Mouse (Mus musculus) left cerebral cortex, adult 11 months (tissue): ENCODE measurements around the gene Ccm2l.
A peak's percentile ranks its signal among the peaks of the same experiment; 100 is the strongest.

Experiments used
- DNase-seq: peaks from one replicate; pipeline ENCODE4 v3.0.0; 2022; ENCODE audit warnings: low spot score

Gene Ccm2l

GRCm38 (mm10) chr2:153052700-153053351, 12.9 kb upstream of the Ccm2l start:
- no peak for DNase-seq

DNA sequence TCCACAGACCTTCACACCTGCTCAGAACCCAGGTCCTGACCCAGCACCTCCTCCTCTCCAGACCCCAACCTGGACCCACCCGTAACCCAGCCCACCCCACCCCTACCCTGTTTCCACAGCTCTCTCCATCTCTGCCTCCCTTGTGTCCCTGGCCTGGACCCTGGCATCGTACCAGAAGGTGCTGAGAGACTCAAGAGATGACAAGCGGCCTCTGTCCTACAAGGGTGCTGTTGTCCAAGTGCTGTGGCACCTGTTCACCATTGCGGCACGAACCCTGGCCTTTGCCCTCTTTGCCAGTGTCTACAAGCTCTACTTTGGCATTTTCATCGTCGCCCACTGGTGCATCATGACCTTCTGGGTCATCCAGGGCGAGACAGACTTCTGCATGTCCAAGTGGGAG, 11.9 kb upstream of the Ccm2l start:
- DNase-seq: no peak

GRCm38 (mm10) chr2:153055270-153055920, 10.4 kb upstream of the Ccm2l start:
- DNase-seq: no peak

DNA sequence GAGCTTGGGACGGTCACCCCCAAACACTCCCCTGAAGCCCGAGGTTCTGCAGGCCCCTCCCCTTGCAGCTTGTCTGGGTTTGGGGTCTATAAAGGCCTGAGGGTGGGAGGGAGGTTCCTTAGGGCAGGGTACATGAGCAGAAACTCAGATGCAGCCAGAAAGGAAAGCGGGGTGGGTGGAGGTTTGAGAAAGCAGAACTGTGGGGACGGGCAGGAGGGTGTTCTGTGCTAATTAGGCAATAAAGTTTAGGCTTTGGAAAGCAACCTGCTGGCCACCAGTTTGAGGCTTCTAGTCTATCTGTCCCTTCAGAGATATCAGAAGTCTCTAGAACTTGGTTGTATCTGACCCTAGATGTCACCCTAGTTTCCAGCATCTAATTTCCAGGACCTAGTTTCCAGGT, 7.4 kb upstream of the Ccm2l start:
- no peak for DNase-seq

DNA sequence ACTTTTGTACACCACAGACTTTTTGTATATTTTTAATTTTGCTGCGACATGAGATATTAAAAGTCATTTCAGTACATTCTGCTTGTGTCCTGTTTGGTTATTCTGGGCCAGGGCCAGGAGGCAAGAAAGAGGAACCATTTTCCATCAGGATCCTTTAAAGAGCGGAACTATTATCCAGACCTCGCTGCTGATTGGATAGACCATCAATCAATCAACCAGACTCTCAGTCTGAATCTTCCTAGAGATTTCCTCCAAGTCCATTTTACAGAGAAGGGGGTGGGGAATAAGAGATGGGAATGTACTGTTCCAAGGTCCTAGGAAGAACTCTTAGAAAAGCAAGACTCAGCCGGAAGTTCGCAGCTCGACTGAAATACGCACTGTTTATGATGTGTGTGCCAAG, 5.5 kb upstream of the Ccm2l start:
- DNase-seq: no peak

- no peak for DNase-seq
Measured at GRCm38 (mm10) chr2:153063394-153063793, 2.4 kb upstream of the Ccm2l start.

GRCm38 (mm10) chr2:153064190-153064970, 1.4 kb upstream of the Ccm2l start:
- DNase-seq: no peak

GRCm38 (mm10) chr2:153066991-153067390, 1.2 kb downstream of the Ccm2l start:
- DNase-seq: no peak

DNA sequence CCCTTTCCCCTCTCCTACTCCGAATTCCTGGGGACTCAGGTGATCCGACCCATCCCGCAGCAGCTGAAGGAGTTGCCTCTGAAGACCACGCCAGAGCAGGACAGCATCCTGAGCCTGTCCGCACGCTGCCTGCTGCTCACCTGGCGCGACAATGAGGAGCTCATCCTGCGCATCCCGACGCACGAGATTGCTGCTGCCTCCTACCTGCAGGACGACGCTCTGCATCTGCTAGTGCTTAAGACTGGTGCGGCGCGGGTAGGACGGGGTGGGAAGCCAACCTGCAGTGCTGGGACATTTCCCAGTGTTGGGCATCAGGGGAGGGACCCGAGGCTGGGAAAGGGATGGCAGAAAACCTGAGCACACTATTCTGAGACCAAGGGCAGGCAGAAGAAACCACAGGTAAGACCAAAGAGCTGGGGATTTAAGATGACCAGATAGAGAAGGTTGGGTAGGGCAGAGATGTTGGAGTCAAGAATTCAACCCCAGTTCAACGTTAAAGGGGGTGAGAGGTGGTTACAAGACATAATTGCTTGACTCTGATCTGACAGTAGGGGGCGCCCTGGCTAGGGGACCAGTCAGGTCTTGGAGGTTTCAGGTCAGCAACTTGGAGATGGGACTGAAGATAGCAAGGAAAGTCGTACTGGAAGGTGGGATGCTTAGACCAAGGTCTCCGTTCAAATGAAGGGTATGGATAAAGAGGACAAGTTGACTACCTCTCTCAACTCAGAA, 5.2 kb downstream of the Ccm2l start:
- no peak for DNase-seq

DNA sequence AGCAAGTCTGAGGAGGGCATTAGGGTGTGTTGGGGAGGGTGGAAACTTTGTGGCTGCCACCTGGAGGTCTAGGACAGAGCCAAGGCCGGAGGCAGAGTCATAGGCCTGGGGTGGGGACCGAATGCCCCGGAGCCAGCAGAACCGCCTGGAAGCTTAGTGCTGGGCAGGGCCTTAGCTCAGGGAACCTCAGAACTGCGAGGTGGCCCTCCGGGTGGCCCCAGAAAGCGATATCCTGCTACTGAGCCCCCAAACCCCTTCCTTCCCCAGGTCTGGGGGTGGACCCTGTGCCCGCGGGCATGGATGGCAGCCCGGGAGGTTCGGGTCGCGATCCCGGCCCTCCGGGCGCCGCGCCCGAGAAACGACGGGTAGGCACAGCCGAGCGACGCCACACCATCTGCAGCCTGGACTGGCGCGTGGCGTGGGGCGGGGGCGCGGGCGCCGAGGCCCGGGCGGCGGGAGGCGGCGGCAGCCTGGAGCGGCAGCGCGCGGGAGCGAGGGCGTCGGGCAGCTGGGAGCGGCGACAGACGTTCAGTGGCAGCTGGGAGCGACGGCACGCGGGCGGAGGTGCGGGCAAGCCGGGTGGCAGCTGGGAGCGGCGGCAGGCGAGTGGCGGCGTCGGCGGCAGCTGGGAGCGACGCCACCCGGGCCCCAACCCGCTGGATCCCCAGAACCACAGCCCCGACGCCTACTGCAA, 5.9 kb downstream of the Ccm2l start:
- no peak for DNase-seq

DNA sequence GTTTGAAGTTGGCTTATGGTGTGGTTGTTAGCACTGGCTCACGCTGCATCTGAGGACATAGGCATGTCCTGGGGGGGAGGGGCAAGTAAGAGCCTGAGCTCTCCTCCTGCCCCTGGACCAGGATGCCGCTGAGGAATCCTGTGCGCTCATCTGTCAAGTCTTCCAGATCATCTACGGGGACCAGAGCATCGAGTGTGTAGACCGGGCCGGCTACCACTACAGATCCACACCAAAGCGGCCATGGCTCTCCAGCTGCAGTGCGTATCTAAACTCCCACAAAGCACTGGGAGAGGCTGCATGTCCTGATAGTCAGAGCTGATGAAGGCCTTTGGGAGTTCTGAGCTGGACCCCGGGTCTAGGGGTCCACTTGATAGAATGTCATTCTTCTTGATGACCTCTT, 8.9 kb downstream of the Ccm2l start:
- no peak for DNase-seq

GRCm38 (mm10) chr2:153075961-153076360, 10.2 kb downstream of the Ccm2l start:
- DNase-seq: no peak

- peak; percentile 65 for DNase-seq
Measured at GRCm38 (mm10) chr2:153080841-153081523, 15.2 kb downstream of the Ccm2l start.

DNA sequence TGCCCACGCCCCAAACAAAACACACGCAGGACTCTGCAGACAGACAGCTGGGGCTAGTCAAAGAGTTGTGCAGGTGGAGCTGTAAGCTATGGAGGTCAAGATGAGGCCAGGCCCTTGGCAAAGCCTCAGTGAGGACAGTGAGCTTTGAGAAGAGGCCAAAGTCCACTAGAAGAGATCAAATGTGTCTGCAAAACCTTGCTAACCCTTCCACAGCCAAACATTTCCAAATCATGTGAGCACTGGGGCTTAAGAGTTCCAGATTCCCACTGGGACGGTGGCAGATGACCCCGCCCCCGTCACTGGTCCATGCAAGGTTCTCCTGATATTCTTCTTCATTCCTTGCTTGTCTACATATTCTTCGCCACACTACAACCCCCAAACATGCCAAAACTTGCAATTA, 16.1 kb downstream of the Ccm2l start:
- no peak for DNase-seq

DNA sequence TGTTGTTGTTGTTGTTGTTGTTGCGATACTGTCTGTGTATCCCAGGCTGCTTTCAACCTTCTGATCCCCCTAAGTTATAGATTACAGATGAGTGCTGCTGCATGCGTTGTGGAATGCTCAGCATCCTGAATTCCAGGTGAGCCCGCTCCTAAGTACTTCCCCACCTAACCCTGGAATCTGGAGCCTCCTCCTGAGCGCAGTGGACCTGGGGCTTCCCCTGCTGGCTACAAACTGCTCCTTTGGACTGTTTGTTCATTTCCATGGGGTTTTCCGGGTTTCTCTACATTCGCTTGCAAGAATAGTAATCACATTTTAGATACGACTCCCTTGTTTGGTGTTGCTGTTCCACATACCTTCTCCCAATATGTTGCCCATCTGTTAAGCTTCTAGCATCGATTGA, 17.5 kb downstream of the Ccm2l start:
- DNase-seq: no peak

- no peak for DNase-seq
Measured at GRCm38 (mm10) chr2:153083824-153084223, 18.1 kb downstream of the Ccm2l start.

DNA sequence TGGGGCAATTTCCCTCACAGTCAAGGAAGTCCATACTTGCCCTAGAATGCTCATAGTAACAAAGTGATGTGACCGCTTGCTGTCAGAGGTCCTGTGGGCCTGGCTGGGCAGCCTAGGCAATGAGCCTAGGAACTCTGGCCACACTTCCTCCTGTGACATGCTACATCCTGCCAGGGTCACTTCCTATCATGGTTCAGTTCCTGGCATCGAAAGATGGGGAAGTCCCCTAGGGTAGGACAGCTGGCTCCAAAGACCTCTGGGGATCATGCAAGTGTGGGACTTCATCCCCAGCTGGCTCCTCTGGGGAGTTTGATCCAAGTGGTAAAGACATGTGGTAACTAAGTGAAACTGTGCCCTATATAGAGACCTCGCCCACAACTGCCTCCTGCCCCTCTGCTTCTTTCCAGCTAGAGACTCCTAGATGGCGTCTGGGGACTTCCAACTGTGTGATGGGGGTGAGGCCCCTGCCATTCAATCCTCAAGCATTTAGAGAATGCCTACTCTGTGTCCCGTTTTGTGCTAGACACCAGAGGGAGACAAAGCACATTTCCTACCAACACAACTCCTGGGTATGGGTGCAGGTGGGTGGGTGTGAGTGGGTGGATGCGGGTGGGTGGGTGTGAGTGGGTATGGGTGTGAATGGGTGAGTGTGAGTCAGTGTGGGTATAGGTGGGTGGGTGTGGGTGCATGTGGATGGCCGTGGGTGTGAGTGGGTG, 18.7 kb downstream of the Ccm2l start:
- no peak for DNase-seq

DNA sequence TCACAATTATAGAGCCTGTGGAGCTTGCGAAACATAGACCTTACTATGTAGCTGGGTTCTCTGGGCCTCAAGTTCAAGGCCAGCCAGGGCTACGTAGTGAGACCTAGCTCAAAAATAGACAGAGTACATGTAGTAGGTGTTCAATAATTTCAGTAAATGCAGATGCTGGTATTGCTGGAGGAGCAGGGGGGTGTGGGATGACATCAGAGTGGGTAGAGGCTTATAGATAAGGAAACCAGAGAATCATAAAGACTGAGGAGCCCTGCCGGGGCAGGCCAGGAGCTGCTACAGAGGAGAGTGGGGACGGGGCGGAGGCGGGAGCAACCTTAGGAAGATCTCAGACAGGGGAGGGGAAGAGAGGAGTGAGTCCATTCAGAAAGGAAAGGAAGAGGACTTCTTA, 19.8 kb downstream of the Ccm2l start:
- DNase-seq: no peak

- no peak for DNase-seq
Measured at GRCm38 (mm10) chr2:153086166-153086565, 20.4 kb downstream of the Ccm2l start.

- no peak for DNase-seq
Measured at GRCm38 (mm10) chr2:153087091-153087490, 21.3 kb downstream of the Ccm2l start.

GRCm38 (mm10) chr2:153089316-153089715, 23.6 kb downstream of the Ccm2l start:
- DNase-seq: no peak
